Mouse (Mus musculus): ENCODE measurements around the gene Dcdc2c. TPM values are rescaled to one million over a fixed set of nuclear protein-coding genes. Genes with fewer than 3 reads are reported as not detected.

Gene Dcdc2c
- polyA plus RNA-seq, 1 experiment: 0.05 TPM

DNA sequence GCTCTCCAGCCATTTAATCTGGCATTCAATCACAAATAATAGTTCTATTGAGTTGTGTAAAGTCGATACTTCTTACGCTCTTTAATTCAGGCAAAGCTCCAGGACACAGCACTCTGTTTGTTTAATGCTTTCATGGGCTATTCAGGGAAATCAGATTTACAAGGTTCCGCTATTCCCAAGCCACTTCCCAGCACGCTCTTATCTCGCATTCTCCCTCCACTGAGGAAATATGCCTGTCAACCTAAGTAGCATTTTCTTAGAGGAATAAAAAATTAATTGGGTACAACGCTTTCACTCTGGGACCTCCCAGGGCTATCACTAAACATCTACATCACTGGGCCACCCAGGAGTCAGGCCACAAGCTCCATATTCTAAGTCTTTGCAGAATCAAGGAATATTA, 160.1 kb downstream of the Dcdc2c start:
- no peak overlapping the region for H3K4me2 ChIP-seq (ENCODE audit: low read depth)
- no peak overlapping the region for H3K4me3 ChIP-seq
- H3K79me2 ChIP-seq (ENCODE audit: control insufficient read depth, insufficient read depth): no peaks in the 10 kb centered on the region
- TF ChIP-seq TCF3 (IDR thresholded peaks at IDR 0.05; ENCODE audit: insufficient read length, low read depth) (no peak), E2F4 (IDR thresholded peaks at IDR 0.05; ENCODE audit: insufficient read depth) (no peak), REST (IDR thresholded peaks at IDR 0.05; ENCODE audit: insufficient read depth, insufficient read length) (no peak), TCF12 (IDR thresholded peaks at IDR 0.05; ENCODE audit: insufficient read depth, poor library complexity, severe bottlenecking) (no peak), POLR2A (IDR thresholded peaks at IDR 0.05; ENCODE audit: insufficient read length, low read depth) (no peak), USF1 (IDR thresholded peaks at IDR 0.05; ENCODE audit: low read depth) (no peak), CEBPB (IDR thresholded peaks at IDR 0.05; ENCODE audit: insufficient read depth, poor library complexity, severe bottlenecking) (no peak), SRF (IDR thresholded peaks at IDR 0.05; ENCODE audit: control insufficient read depth, insufficient read length, low read depth) (no peak), MYOD1 (IDR thresholded peaks at IDR 0.05; ENCODE audit: control insufficient read depth in 1 of 3, insufficient read length in 2 of 3, low read depth in 2 of 3) (no peak), MAX (IDR thresholded peaks at IDR 0.05; ENCODE audit: low read depth) (no peak), POLR2AphosphoS2 (IDR thresholded peaks at IDR 0.05; ENCODE audit: insufficient read length, low read depth) (no peak)
- H3K36me3 ChIP-seq (ENCODE audit: control insufficient read depth, insufficient read depth): no peaks in the 10 kb centered on the region
- no peak overlapping the region for H3ac ChIP-seq (ENCODE audit: control insufficient read depth, insufficient read length)
- no peaks in the 10 kb centered on the region for H3K27me3 ChIP-seq (ENCODE audit: control insufficient read depth, insufficient read depth, insufficient read length)

Other genes starting within 250 kb of the Dcdc2c start
- not detected for gene Allc, start 30.1 kb upstream of the Dcdc2c start, polyA plus RNA-seq (2012; fragmentation: generic; extraction: Trizol)
- gene Colec11, start 71.0 kb upstream of the Dcdc2c start, polyA plus RNA-seq (2012; fragmentation: generic; extraction: Trizol): 0.06 TPM
- 932 TPM for gene Rps7, start 83.6 kb upstream of the Dcdc2c start, polyA plus RNA-seq (2012; fragmentation: generic; extraction: Trizol)
- gene Rnaseh1, start 97.2 kb upstream of the Dcdc2c start, polyA plus RNA-seq (2012; fragmentation: generic; extraction: Trizol): 8.7 TPM
- gene Adi1, start 122.8 kb upstream of the Dcdc2c start, polyA plus RNA-seq (2012; fragmentation: generic; extraction: Trizol): 18.1 TPM
- gene Trappc12, start 198.1 kb upstream of the Dcdc2c start, polyA plus RNA-seq (2012; fragmentation: generic; extraction: Trizol): 31.4 TPM
- gene Eipr1, start 199.4 kb upstream of the Dcdc2c start, polyA plus RNA-seq (2012; fragmentation: generic; extraction: Trizol): 19.5 TPM